8 mouse cellular contexts compared by ENCODE assay signal in the genomic region with DNA sequence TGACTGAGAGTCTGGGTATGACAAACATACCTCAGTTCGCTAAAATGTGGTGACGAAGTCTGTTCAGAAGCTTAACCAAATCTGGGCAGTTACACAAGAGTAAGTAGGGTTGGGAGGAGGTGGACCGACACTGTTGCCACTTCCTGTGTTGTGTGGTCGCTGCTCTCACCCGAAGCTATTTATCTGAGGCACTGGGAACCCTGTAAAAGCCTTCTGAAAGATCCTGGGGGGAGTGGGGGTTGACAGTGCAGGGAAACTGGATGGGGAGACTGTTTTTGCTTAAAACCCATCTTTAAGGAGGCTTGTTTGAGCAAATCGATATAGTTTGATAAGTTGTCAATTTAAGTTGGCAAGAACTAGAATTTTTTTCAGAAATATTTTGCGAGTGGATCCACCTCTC. TPM values are rescaled to one million over a fixed set of nuclear protein-coding genes. Genes with fewer than 3 reads are reported as not detected.
DNase-seq lines count a peak whose midpoint lies in the region; ATAC-seq and TF ChIP-seq lines count a peak whose summit lies in the region.

No protein-coding gene starts in this region.

- H3K4me3 ChIP-seq in bone marrow macrophage, adult 2 months (ENCODE audit: insufficient read depth, low read length) = peak overlapping the region; percentile 99
- H3K4me3 ChIP-seq in forebrain, embryonic 14.5 days (ENCODE audit: low read depth, low read length) = peak overlapping the region; percentile 79
- H3K4me3 ChIP-seq in liver, adult 2 months (ENCODE audit: insufficient read depth, low read depth, low read length) = peak overlapping the region; percentile 94
- H3K4me3 ChIP-seq in midbrain, embryonic 16.5 days (ENCODE audit: low read depth, low read length) = peak overlapping the region; percentile 91

- no peaks in the 10 kb centered on the region for H3K27me3 ChIP-seq in forebrain, embryonic 14.5 days (replicated peaks; ENCODE audit: control insufficient read depth, insufficient read depth, low read length)
- no peaks in the 10 kb centered on the region for H3K27me3 ChIP-seq in liver, adult 2 months (ENCODE audit: control insufficient read depth, insufficient read depth, low read length)
- H3K27me3 ChIP-seq in midbrain, embryonic 16.5 days (ENCODE audit: control insufficient read depth, insufficient read depth, low read depth, low read length) = no peaks in the 10 kb centered on the region

- no peak for TF ChIP-seq CTCF in bone marrow macrophage, adult 2 months (IDR thresholded peaks at IDR 0.05; ENCODE audit: low read depth, low read length)
- TF ChIP-seq CTCF in liver, adult 2 months (IDR thresholded peaks at IDR 0.05; ENCODE audit: low read depth, low read length) = no peak

- peaks cover 12% of the 10 kb centered on the region for H3K4me1 ChIP-seq in bone marrow macrophage, adult 2 months (ENCODE audit: control insufficient read depth, insufficient read depth, low read length)
- peaks cover 10% of the 10 kb centered on the region for H3K4me1 ChIP-seq in forebrain, embryonic 14.5 days (ENCODE audit: control insufficient read depth, insufficient read depth, low read length)
- H3K4me1 ChIP-seq in liver, adult 2 months (ENCODE audit: control insufficient read depth, insufficient read depth, low read length) = peaks cover 8% of the 10 kb centered on the region
- peaks cover 36% of the 10 kb centered on the region for H3K4me1 ChIP-seq in midbrain, embryonic 16.5 days (ENCODE audit: control insufficient read depth, insufficient read depth, low read length)

- DNase-seq in right cerebral cortex, postnatal 14 days = peak; percentile 21
- no peak for DNase-seq in right cerebral cortex, adult 18-20 months
- peak; percentile 14 for DNase-seq in forebrain, embryonic 14.5 days (ENCODE audit: low spot score)
- peak; percentile 71 for DNase-seq in liver, adult 2 months (ENCODE audit: extremely low read depth, low read depth, low spot score)
- DNase-seq in testis, postnatal 10 days (ENCODE audit: low spot score) = peak; percentile 53

- no peaks in the 10 kb centered on the region for H3K9me3 ChIP-seq in forebrain, embryonic 14.5 days (replicated peaks; ENCODE audit: control insufficient read depth, low read length)
- no peaks in the 10 kb centered on the region for H3K9me3 ChIP-seq in midbrain, embryonic 16.5 days (replicated peaks; ENCODE audit: control insufficient read depth, low read length, poor library complexity, severe bottlenecking)

- peak overlapping the region; percentile 97 for H3K9ac ChIP-seq in forebrain, embryonic 14.5 days (ENCODE audit: low read length)
- H3K9ac ChIP-seq in liver, adult 2 months (ENCODE audit: low read depth, low read length) = peak overlapping the region; percentile 98
- peak overlapping the region; percentile 96 for H3K9ac ChIP-seq in midbrain, embryonic 16.5 days (ENCODE audit: low read depth, low read length)

- WGBS in forebrain, embryonic 14.5 days = 24% methylated on average over 7 of the region's 7 CpGs
- WGBS in liver, adult 2 months = 2% methylated on average over 7 of the region's 7 CpGs
- 21% methylated on average over 7 of the region's 7 CpGs for WGBS in midbrain, embryonic 16.5 days

- ATAC-seq in forebrain, embryonic 14.5 days = no peak
- peak; percentile 25 for ATAC-seq in inflammation-experienced regulatory T-cells, adult 6 months
- ATAC-seq in midbrain, embryonic 16.5 days = no peak

- H3K79me2 ChIP-seq in liver, adult 2 months (ENCODE audit: control insufficient read depth, insufficient read depth, low read length) = peaks cover 8% of the 10 kb centered on the region; the same call in 1 of the 2 replicates

- peak overlapping the region; percentile 100 for H3K27ac ChIP-seq in bone marrow macrophage, adult 2 months (ENCODE audit: insufficient read depth, low read depth, low read length)
- no peak overlapping the region for H3K27ac ChIP-seq in forebrain, embryonic 14.5 days (ENCODE audit: low read depth, low read length)
- peak overlapping the region; percentile 99 for H3K27ac ChIP-seq in liver, adult 2 months (replicated peaks; ENCODE audit: insufficient read depth, low read depth, low read length)
- H3K27ac ChIP-seq in midbrain, embryonic 16.5 days (ENCODE audit: low read length) = no peak overlapping the region

- H3K4me2 ChIP-seq in forebrain, embryonic 14.5 days (ENCODE audit: low read length) = peak overlapping the region; percentile 96
- peak overlapping the region; percentile 86 for H3K4me2 ChIP-seq in midbrain, embryonic 16.5 days (ENCODE audit: low read length)

- no peak for TF ChIP-seq POLR2A in bone marrow macrophage, adult 2 months (IDR thresholded peaks at IDR 0.05; ENCODE audit: borderline replicate concordance, low read depth, low read length)
- no peak for TF ChIP-seq POLR2A in liver, adult 2 months (IDR thresholded peaks at IDR 0.05; ENCODE audit: extremely low read depth, insufficient read depth, low read length)

- 0 out of 2 replicates have a peak, but pooled peaks cover 4% of the 10 kb centered on the region for H3K36me3 ChIP-seq in forebrain, embryonic 14.5 days (ENCODE audit: control insufficient read depth, insufficient read depth, low read length)
- peaks cover 12% of the 10 kb centered on the region for H3K36me3 ChIP-seq in liver, adult 2 months (ENCODE audit: control insufficient read depth, insufficient read depth, low read length)
- H3K36me3 ChIP-seq in midbrain, embryonic 16.5 days (ENCODE audit: control insufficient read depth, insufficient read depth, low read length) = no peaks in the 10 kb centered on the region; the same call in 1 of the 2 replicates

RNA-seq across cellular contexts. Expression of a gene that starts 2.3 kb away (rescaled TPM):
- 389 and 407 TPM in 2 replicates for polyA plus RNA-seq in bone marrow macrophage, adult 2 months (2012; ENCODE audit: insufficient read depth, insufficient read length, missing spikeins)
- 473 and 475 TPM in 2 replicates for polyA plus RNA-seq in forebrain, embryonic 14.5 days (2014; fragmentation: Nextera tagmentation; extraction: Ambion mirVana)
- 100 to 1,000 TPM; 322 to 504 (median 355) TPM for polyA plus RNA-seq in inflammation-experienced regulatory T-cells, adult 6 months (2017; shearing (Covaris generic))
- 230 and 243 TPM in 2 replicates for total RNA-seq in liver, adult 2 months (2014; rRNA removed)
- polyA plus RNA-seq in liver, adult 2 months (2012; rRNA removed) = 210 and 283 TPM in 2 replicates
- polyA plus RNA-seq in midbrain, embryonic 16.5 days (2015; fragmentation: Nextera tagmentation; extraction: Ambion mirVana) = 336 and 353 TPM in 2 replicates

RNA-seq across cellular contexts. Expression of a gene that starts 16.5 kb away (rescaled TPM):
- polyA plus RNA-seq in bone marrow macrophage, adult 2 months (2012; ENCODE audit: insufficient read depth, insufficient read length, missing spikeins) = 34.2 and 36.9 TPM in 2 replicates
- polyA plus RNA-seq in forebrain, embryonic 14.5 days (2014; fragmentation: Nextera tagmentation; extraction: Ambion mirVana) = 42.5 and 49.5 TPM in 2 replicates
- 10 to 100 TPM; 56.9 to 78.1 (median 68.0) TPM for polyA plus RNA-seq in inflammation-experienced regulatory T-cells, adult 6 months (2017; shearing (Covaris generic))
- 17.4 and 20.5 TPM in 2 replicates for total RNA-seq in liver, adult 2 months (2014; rRNA removed)
- polyA plus RNA-seq in liver, adult 2 months (2012; rRNA removed) = 19.2 and 23.1 TPM in 2 replicates
- polyA plus RNA-seq in midbrain, embryonic 16.5 days (2015; fragmentation: Nextera tagmentation; extraction: Ambion mirVana) = 68.8 and 74.3 TPM in 2 replicates

RNA-seq across cellular contexts. Expression of a gene that starts 45.2 kb away (rescaled TPM):
- polyA plus RNA-seq in bone marrow macrophage, adult 2 months (2012; ENCODE audit: insufficient read depth, insufficient read length, missing spikeins) = 37.4 and 38.8 TPM in 2 replicates
- 4.1 and 4.4 TPM in 2 replicates for polyA plus RNA-seq in forebrain, embryonic 14.5 days (2014; fragmentation: Nextera tagmentation; extraction: Ambion mirVana)
- 10 to 100 TPM; 18.0 to 26.9 (median 26.4) TPM for polyA plus RNA-seq in inflammation-experienced regulatory T-cells, adult 6 months (2017; shearing (Covaris generic))
- 14.2 and 14.7 TPM in 2 replicates for total RNA-seq in liver, adult 2 months (2014; rRNA removed)
- 3.7 and 3.8 TPM in 2 replicates for polyA plus RNA-seq in liver, adult 2 months (2012; rRNA removed)
- polyA plus RNA-seq in midbrain, embryonic 16.5 days (2015; fragmentation: Nextera tagmentation; extraction: Ambion mirVana) = 8.4 and 8.6 TPM in 2 replicates

Comparison
In these comparisons a context has a peak if more than half of its experiments do, and no peak if none do; other contexts are left out.
1. H3K27ac ChIP-seq: peak in bone marrow macrophage, adult 2 months (single experiment) and liver, adult 2 months (single experiment); none in forebrain, embryonic 14.5 days (single experiment) and midbrain, embryonic 16.5 days (single experiment).
2. Peak in every context shown above with its lines, with median percentiles within 50 percentile points of each other: H3K4me3 ChIP-seq and H3K9ac ChIP-seq.